Mouse (Mus musculus) forebrain, embryonic 13.5 days (tissue): ENCODE measurements around the gene Psg29. TPM values are rescaled to one million over a fixed set of nuclear protein-coding genes. Genes with fewer than 3 reads are reported as not detected.

ENCODE experiments used
- ATAC-seq: fragments of 200-750 bp; cut with Nextera tagmentation; 2 replicates; pipeline ENCODE4 v1.8.0; 2017
- H3K27ac ChIP-seq: fragments of 300-500 bp; sonication (generic); 2 replicates; pipeline ENCODE4 v1.5.1; 2015; ENCODE audit warnings: inconsistent platforms, mild to moderate bottlenecking, moderate library complexity
- H3K27me3 ChIP-seq: fragments of 300-500 bp; sonication (generic); 2 replicates; pipeline ENCODE4 v1.6.1; 2015; ENCODE audit warnings: mild to moderate bottlenecking, inconsistent platforms
- H3K36me3 ChIP-seq: fragments of 300-500 bp; sonication (generic); 2 replicates; pipeline ENCODE4 v1.6.1; 2015; ENCODE audit warnings: mild to moderate bottlenecking, inconsistent platforms; ENCODE audit not compliant: poor library complexity, severe bottlenecking
- H3K4me1 ChIP-seq: fragments of 300-500 bp; sonication (generic); 2 replicates; pipeline ENCODE4 v1.6.1; 2015; ENCODE audit warnings: inconsistent platforms
- H3K4me2 ChIP-seq: fragments of 300-500 bp; sonication (generic); 2 replicates; pipeline ENCODE4 v1.6.1; 2015; ENCODE audit warnings: inconsistent platforms, mild to moderate bottlenecking, moderate library complexity
- H3K4me3 ChIP-seq: fragments of 300-500 bp; sonication (generic); 2 replicates; pipeline ENCODE4 v1.5.1; 2015; ENCODE audit warnings: mild to moderate bottlenecking, inconsistent platforms
- H3K9ac ChIP-seq: fragments of 300-500 bp; sonication (generic); 2 replicates; pipeline ENCODE4 v1.6.1; 2015; ENCODE audit warnings: mild to moderate bottlenecking, inconsistent platforms
- H3K9me3 ChIP-seq: fragments of 300-500 bp; sonication (generic); replicated peaks from 2 replicates; pipeline ENCODE4 v1.6.1; 2016; ENCODE audit warnings: inconsistent platforms
- WGBS: fragments of 180-500 bp; shearing (Covaris S2); methylation state at CpG from one replicate; pipeline ENCODE4 v1.1.7; 2015; 5-methylcytosine and 5-hydroxymethylcytosine counted together
- polyA plus RNA-seq: library from polyadenylated mRNA; unstranded; fragments of >200 nt; fragmentation: Nextera tagmentation; extraction: Ambion mirVana; gene quantifications from 2 replicates; pipeline ENCODE4 v1.2.1, GENCODE M21; 2015

Gene Psg29
- not detected in 2 replicates for polyA plus RNA-seq

DNA sequence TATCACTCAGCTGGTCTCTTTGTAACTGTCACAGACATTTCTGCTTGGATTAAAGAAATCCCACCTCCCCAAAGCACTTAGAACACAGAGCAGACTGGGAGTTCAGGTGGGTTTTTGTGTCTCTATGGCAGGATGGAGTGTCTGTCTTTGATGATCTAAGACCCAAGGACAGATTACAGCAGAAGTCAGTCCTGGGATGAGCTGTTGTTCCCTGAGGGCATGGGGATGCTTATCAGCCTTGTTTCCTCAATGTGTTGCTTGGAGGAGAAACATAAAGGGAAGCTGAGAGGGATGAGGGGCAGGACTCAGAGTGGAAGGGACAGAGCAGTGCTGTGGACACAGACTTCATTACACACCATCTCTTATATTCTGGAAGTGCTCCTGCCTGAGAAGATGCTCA, at the start of gene Psg29:
TSS of gene Psg29 (plus strand) at position 301 of the 400 bp plus-strand sequence.
- Histone ChIP-seq H3K27me3 (no peaks in the 10 kb centered on the region), H3K27ac (no peak within 1 kb of the TSS), H3K4me2 (no peak within 1 kb of the TSS), H3K9me3 (peaks cover 47% of the 10 kb centered on the region), H3K36me3 (no peaks in the 10 kb centered on the region), H3K9ac (no peak within 1 kb of the TSS), H3K4me1 (no peaks in the 10 kb centered on the region), H3K4me3 (no peak within 1 kb of the TSS)
- ATAC-seq = no peak

DNA sequence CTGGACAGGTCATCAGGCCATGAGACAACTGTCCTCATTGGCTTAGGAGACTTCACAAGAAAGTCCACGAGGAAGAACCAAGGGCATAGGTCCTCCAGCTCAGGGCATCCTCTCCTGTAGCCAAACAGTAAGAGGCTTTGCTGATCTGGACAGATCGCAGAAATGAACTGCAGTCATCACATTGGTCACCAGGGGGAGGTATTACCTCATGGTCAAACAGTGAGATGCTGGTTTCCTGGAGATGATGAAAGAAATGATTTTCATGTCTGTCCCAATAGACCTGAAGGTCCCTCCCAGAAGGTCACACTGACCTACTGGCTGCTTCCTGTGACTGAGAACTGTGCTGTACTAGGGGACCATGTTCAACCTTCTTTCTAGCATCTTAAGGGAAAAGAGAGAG, 47.6 kb upstream of the Psg29 start:
- Histone ChIP-seq H3K36me3 (no peaks in the 10 kb centered on the region), H3K27me3 (no peaks in the 10 kb centered on the region), H3K27ac (no peak overlapping the region), H3K4me2 (no peak overlapping the region), H3K9me3 (peaks cover 29% of the 10 kb centered on the region), H3K4me3 (no peak overlapping the region), H3K4me1 (no peaks in the 10 kb centered on the region), H3K9ac (no peak overlapping the region)
- ATAC-seq = no peak
- WGBS = 42% methylated on average over 2 of the region's 2 CpGs

DNA sequence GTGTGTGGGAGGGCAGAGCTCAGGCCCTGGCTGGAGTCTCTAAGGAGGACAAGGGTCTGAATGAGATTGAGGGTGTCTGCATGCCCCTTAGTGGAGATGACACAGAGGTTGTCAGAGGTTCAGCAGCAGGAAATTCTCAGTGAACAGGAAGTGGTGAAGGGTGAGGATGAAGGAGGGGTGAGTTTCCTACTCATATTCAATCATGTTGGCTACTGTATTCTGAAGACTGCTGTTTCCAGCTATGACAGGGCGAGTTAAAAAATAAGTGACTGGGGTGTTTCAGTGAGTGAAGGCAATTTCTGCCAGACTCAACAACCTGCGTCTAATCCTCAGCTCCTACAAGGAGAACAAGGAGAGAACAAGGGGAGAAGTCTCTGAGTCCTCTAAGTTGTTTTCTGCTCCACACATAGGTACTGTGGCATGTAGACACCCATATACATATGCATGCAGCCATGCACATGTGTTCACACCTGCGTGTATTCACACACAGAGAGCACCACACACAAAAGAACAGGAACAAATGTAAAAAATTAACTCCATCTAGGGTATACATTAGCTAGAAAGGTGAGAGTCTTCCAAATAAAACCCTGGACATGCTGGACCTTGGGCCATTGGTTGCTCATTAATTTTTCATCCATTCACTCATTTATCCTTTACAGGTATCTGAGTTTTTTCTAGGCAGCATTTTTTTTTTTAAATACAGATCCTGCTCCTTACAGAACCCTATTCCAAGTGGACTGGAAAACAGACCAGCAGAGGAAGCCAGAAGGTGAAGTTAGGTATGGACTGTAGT, 46.2 kb upstream of the Psg29 start:
- no peak overlapping the region for H3K9ac ChIP-seq
- H3K4me3 ChIP-seq = no peak overlapping the region
- H3K27ac ChIP-seq = no peak overlapping the region
- no peaks in the 10 kb centered on the region for H3K27me3 ChIP-seq
- no peaks in the 10 kb centered on the region for H3K36me3 ChIP-seq
- H3K4me2 ChIP-seq = no peak overlapping the region
- H3K9me3 ChIP-seq = peaks cover 32% of the 10 kb centered on the region
- WGBS = 81% methylated on average over 3 of the region's 3 CpGs
- ATAC-seq = no peak
- H3K4me1 ChIP-seq = no peaks in the 10 kb centered on the region

DNA sequence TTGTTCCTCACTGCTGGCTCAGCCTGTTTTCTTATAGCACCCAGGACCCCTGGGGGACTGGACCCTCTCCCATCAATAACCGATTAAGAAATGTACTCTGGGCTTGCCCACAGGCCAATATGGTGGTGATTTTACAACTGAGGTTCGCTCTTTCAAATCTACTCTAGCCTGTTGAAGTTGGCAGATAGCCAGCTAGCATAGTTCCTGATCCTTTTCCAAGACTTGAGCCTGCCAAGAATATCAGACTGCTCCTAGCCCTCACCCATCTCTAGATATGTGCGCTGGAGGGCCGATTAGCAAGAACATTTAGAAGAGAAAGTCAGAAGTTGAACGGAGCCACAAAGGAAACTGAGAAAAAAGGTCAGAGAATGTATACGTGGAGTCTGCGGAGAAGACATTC, 44.3 kb upstream of the Psg29 start:
- Histone ChIP-seq H3K36me3 (no peaks in the 10 kb centered on the region), H3K27ac (no peak overlapping the region), H3K4me2 (no peak overlapping the region), H3K4me3 (no peak overlapping the region), H3K9ac (no peak overlapping the region), H3K27me3 (no peaks in the 10 kb centered on the region), H3K9me3 (peaks cover 41% of the 10 kb centered on the region), H3K4me1 (no peaks in the 10 kb centered on the region)
- WGBS = 88% methylated on average over 7 of the region's 7 CpGs
- no peak for ATAC-seq

DNA sequence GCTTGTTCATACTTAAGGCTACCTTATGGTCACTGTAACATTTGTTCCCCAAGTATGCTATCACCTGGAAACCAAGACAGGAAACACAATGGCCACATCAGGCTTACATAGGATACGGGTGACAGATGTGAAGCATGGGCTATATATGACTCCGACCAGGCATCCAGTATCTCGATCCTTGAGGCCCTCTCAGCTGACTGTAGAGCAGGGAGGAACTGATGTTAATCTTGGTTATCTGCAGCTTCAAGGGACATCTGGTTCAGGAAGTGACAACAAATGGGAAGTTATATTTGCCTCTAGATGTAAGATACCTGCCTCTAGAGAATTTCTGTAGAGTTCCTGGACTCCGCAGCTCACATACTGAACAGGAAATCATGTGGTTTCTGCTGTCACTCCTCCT, 31.4 kb upstream of the Psg29 start:
- no peak overlapping the region for H3K27ac ChIP-seq
- H3K4me3 ChIP-seq = no peak overlapping the region
- ATAC-seq = no peak
- WGBS = 91% methylated on average over 4 of the region's 4 CpGs
- H3K36me3 ChIP-seq = no peaks in the 10 kb centered on the region
- no peaks in the 10 kb centered on the region for H3K27me3 ChIP-seq
- H3K4me1 ChIP-seq = no peaks in the 10 kb centered on the region
- no peak overlapping the region for H3K9ac ChIP-seq
- H3K9me3 ChIP-seq = peaks cover 27% of the 10 kb centered on the region
- H3K4me2 ChIP-seq = no peak overlapping the region

DNA sequence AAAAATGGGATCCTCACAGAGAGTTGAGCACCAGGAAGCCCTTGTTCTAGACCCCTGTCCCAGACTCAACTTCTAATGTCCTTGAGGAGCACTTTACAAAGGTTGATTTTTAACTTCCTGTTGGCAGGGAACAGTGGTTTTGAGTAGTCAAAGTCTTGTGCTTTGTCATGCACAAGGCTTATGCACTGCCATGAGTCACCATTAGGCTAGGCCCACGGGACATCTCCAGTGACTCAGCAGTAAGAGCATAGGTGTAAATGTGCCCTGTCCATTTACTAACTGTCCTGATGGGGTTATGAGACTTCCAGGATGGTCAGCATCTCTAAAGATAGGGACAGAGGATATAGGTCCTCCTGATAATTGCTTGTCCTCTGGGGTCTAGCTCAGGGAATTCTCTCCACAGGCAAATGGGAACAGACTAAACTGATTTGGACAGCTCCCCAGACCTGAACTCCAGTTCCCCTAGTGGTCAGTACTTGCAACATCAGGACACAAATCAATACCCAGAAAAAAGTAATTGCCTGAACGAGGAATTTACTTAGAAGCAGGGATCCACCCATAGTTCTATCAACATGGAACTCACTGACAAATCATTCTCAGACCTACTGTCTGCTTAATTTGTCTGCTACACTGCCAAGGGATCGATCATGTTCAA, 2.4 kb downstream of the Psg29 start:
- no peak overlapping the region for H3K27ac ChIP-seq
- WGBS = 68% methylated on average over 3 of the region's 3 CpGs
- no peak for ATAC-seq
- H3K4me3 ChIP-seq = no peak overlapping the region
- no peaks in the 10 kb centered on the region for H3K4me1 ChIP-seq
- H3K36me3 ChIP-seq = no peaks in the 10 kb centered on the region
- H3K27me3 ChIP-seq = no peaks in the 10 kb centered on the region
- H3K4me2 ChIP-seq = no peak overlapping the region
- H3K9ac ChIP-seq = no peak overlapping the region
- peaks cover 52% of the 10 kb centered on the region for H3K9me3 ChIP-seq

Other genes starting within 250 kb of the Psg29 start
- 37.0 and 40.8 TPM in 2 replicates for gene Pnmal1, start 243.8 kb upstream of the Psg29 start, polyA plus RNA-seq
- 2.5 and 3.0 TPM in 2 replicates for gene Gm42372, start 220.4 kb upstream of the Psg29 start, polyA plus RNA-seq
- 6.0 and 8.6 TPM in 2 replicates for gene Ccdc8, start 210.8 kb upstream of the Psg29 start, polyA plus RNA-seq
- gene Ppp5c, start 175.6 kb upstream of the Psg29 start, polyA plus RNA-seq = 103 and 113 TPM in 2 replicates
- gene Hif3a, start 141.1 kb upstream of the Psg29 start, polyA plus RNA-seq = 4.7 and 5.8 TPM in 2 replicates
- gene Psg16, start 129.4 kb upstream of the Psg29 start, polyA plus RNA-seq = 0.53 and 1.3 TPM in 2 replicates
- gene Ceacam3, start 53.2 kb upstream of the Psg29 start, polyA plus RNA-seq = not detected in 2 replicates